Mouse (Mus musculus): ENCODE measurements around the gene Mcidas.

GRCm38 (mm10) chr13:112954067-112954466, 39.6 kb upstream of the Mcidas start:
- TF ChIP-seq CTCF (IDR thresholded peaks at IDR 0.05; ENCODE audit: low read depth): no peak
- TF ChIP-seq EP300 (IDR thresholded peaks at IDR 0.05; ENCODE audit: low read depth): no peak

Data from heart, postnatal 0 days (tissue).